Mouse (Mus musculus) neural tube, embryonic 13.5 days (tissue): ENCODE results near the gene Chd3. TPM values are rescaled to one million over a fixed set of nuclear protein-coding genes. Genes with fewer than 3 reads are reported as not detected.

Experiments used
- ATAC-seq: fragments of 200-750 bp; cut with Nextera tagmentation; 2 replicates; pipeline ENCODE4 v1.8.0; 2017; ENCODE audit warnings: low read depth, mild to moderate bottlenecking, moderate TSS enrichment, moderate library complexity
- H3K27ac ChIP-seq: fragments of 300-500 bp; sonication (generic); replicated peaks from 2 replicates; pipeline ENCODE4 v1.5.1; 2015; ENCODE audit warnings: moderate library complexity, mild to moderate bottlenecking, inconsistent platforms
- H3K27me3 ChIP-seq: fragments of 300-500 bp; sonication (generic); 2 replicates; pipeline ENCODE4 v1.6.1; 2015; ENCODE audit warnings: mild to moderate bottlenecking, inconsistent platforms
- H3K36me3 ChIP-seq: fragments of 300-500 bp; sonication (generic); 2 replicates; pipeline ENCODE4 v1.6.1; 2015; ENCODE audit warnings: mild to moderate bottlenecking, inconsistent platforms
- H3K4me1 ChIP-seq: fragments of 300-500 bp; sonication (generic); replicated peaks from 2 replicates; pipeline ENCODE4 v1.6.1; 2015; ENCODE audit warnings: inconsistent platforms
- H3K4me2 ChIP-seq: fragments of 300-500 bp; sonication (generic); 2 replicates; pipeline ENCODE4 v1.6.1; 2015; ENCODE audit warnings: inconsistent platforms, mild to moderate bottlenecking, moderate library complexity
- H3K4me3 ChIP-seq: fragments of 300-500 bp; sonication (generic); 2 replicates; pipeline ENCODE4 v1.5.1; 2015; ENCODE audit warnings: mild to moderate bottlenecking, inconsistent platforms
- H3K9ac ChIP-seq: fragments of 300-500 bp; sonication (generic); 2 replicates; pipeline ENCODE4 v1.6.1; 2015; ENCODE audit warnings: moderate library complexity, mild to moderate bottlenecking, inconsistent platforms
- H3K9me3 ChIP-seq: fragments of 300-500 bp; sonication (generic); 2 replicates; pipeline ENCODE4 v1.6.1; 2016; ENCODE audit warnings: inconsistent platforms
- WGBS: fragments of 180-500 bp; shearing (Covaris S2); methylation state at CpG from one replicate; pipeline ENCODE4 v1.1.7; 2015; 5-methylcytosine and 5-hydroxymethylcytosine counted together
- polyA plus RNA-seq: library from polyadenylated mRNA; unstranded; fragments of >200 nt; fragmentation: Nextera tagmentation; extraction: Ambion mirVana; gene quantifications from 2 replicates; pipeline ENCODE4 v1.2.1, GENCODE M21; 2015

The Chd3 gene
- polyA plus RNA-seq, 1 experiment from 2014 or later, result 84.6 TPM

DNA sequence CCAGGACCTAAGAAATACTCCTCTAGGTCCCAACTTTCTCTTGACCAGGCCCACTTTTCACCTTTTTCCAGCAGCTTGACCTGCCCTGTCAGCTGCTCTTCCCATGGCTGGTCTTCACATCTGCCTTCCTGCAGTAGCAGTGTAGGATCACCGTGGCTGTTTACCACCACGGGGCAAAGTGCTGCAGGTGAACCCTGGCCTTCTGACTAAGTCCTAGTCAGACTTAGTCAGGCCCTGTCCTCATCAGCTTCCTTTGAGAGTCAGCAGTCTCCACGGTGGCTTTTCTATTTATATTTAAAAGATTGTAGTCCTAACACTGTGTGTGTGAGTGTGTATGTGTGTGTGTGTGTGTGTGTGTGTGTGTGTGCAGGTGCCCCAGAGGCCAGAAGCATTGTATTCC, 8.6 kb upstream of the Chd3 start:
- WGBS, result 85% methylated on average over 3 of the region's 3 CpGs
- Histone ChIP-seq H3K36me3 (0 out of 2 replicates have a peak, but pooled peaks cover 16% of the 10 kb centered on the region), H3K27me3 (no peaks in the 10 kb centered on the region), H3K9ac (no peak overlapping the region), H3K9me3 (no peaks in the 10 kb centered on the region), H3K4me3 (no peak overlapping the region), H3K27ac (no peak overlapping the region), H3K4me2 (no peak overlapping the region), H3K4me1 (no peaks in the 10 kb centered on the region)
- ATAC-seq, result no peak

GRCm38 (mm10) chr11:69375646-69376045, 6.4 kb upstream of the Chd3 start:
- Histone ChIP-seq H3K27me3 (no peaks in the 10 kb centered on the region), H3K9ac (no peak overlapping the region), H3K36me3 (0 out of 2 replicates have a peak, but pooled peaks cover 20% of the 10 kb centered on the region), H3K4me1 (peaks cover 21% of the 10 kb centered on the region), H3K4me3 (no peak overlapping the region), H3K9me3 (no peaks in the 10 kb centered on the region), H3K27ac (no peak overlapping the region), H3K4me2 (no peak overlapping the region)
- no peak for ATAC-seq
- WGBS, result 83% methylated on average over 4 of the region's 4 CpGs

DNA sequence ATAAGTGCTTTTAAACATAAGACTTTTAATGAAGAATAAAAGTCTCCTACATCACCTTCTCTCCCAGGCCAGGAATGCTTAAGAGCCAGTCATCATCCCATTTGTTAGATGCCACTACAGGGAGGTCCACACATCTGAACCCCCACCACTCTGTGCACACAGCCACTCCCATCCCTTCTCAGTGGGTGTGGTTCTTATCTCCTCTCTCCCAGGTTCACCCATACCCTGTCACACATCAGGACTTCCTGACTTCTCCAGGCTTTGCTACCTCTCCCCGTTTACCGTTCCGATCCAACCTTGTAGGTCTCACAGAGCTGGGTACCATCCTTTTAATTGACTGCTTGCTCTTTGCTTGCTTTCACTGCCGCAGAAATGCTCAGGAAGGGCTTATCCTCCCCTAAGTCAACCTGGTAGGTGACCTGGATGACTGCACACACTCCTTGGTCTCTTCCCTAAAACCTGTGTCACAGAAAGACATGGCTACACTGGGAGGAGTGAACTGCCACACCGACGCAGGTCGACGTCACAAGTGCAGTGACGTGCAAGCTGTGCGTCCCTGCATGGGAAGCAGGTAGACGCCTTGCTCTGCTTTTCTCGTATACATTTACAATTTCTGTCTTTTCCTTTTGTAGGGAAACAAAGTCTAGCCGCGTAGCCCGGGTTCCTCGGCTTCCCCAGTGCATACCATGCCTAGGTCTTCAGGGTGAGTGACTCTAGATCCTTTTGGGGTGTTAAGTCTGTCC, 4.2 kb upstream of the Chd3 start:
- Histone ChIP-seq H3K27ac (no peak overlapping the region), H3K36me3 (0 out of 2 replicates have a peak, but pooled peaks cover 20% of the 10 kb centered on the region), H3K4me3 (no peak overlapping the region), H3K27me3 (no peaks in the 10 kb centered on the region), H3K4me2 (no peak overlapping the region), H3K9me3 (no peaks in the 10 kb centered on the region), H3K9ac (no peak overlapping the region), H3K4me1 (peaks cover 28% of the 10 kb centered on the region)
- 92% methylated on average over 16 of the region's 16 CpGs for WGBS
- no peak for ATAC-seq

DNA sequence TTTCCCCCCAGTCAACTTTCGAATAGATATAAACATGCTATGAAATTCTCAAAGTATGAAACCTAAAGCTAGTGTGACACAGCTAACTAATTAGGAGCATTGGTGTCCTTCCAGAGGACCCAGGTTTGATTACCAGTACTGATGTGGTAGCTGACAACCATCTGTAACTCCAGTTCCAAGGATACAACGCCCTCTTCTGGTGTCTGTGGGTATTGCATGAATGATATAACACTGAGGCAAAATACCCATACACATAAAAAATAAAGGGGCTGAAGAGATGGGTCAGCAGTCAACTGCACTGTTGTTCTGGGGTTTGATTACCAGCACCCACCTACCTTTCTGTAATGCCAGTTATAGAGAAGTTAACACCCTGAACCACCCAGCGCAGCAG, 3.6 kb upstream of the Chd3 start:
- Histone ChIP-seq H3K4me3 (no peak overlapping the region), H3K4me1 (peaks cover 33% of the 10 kb centered on the region), H3K36me3 (0 out of 2 replicates have a peak, but pooled peaks cover 20% of the 10 kb centered on the region), H3K27ac (peak overlapping the region; percentile 81; the same call in 1 of the 2 replicates), H3K4me2 (no peak overlapping the region), H3K9me3 (no peaks in the 10 kb centered on the region), H3K27me3 (no peaks in the 10 kb centered on the region), H3K9ac (peak overlapping the region; percentile 18; the same call in 1 of the 2 replicates)
- WGBS, result 65% methylated on average over 3 of the region's 3 CpGs
- ATAC-seq, result no peak

DNA sequence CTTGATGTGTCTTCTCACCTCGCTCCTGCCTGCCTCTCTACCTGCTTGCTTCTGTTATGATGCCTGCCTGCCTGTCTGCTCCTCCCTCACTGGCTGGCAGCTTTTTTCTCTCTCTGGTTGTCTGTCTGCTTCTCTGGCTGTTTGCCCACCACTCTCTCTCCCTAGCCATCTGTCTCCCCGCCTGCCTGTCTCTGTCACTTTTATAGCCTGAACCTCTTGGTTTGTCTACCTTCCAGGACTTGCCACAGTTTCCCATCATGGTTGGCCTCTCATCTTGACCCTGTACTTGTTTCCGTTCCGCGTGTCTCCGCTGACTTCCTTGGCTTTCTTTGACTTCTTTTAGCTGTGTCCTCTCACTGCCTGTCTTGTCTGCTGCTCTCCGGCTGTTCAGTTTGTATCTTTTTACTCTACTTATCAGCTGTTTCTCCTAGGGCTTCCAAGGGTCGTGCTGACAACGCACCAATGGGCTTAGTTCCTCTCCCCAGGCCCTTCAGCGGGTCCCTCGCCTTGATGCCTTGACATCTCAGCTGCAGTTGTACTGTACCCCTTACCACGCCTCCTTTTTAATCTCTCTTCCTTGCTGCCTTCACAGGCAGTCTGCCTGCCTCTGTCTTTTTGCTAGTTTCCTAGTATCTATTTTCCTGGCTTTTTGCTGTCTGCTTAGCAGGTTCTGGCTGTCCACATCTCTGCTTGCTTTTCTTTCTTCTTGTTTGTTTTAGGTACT, 3.0 kb upstream of the Chd3 start:
- no peak overlapping the region for H3K4me3 ChIP-seq
- WGBS, result 27% methylated on average over 12 of the region's 12 CpGs
- no peaks in the 10 kb centered on the region for H3K9me3 ChIP-seq
- H3K9ac ChIP-seq, result peak overlapping the region; percentile 18
- H3K27me3 ChIP-seq, result no peaks in the 10 kb centered on the region
- H3K36me3 ChIP-seq, result 0 out of 2 replicates have a peak, but pooled peaks cover 20% of the 10 kb centered on the region
- H3K4me1 ChIP-seq, result peaks cover 38% of the 10 kb centered on the region
- ATAC-seq, result 0 out of 2 replicates have a peak, but pooled peaks have one; percentile 9
- H3K27ac ChIP-seq, result peak overlapping the region; percentile 81
- H3K4me2 ChIP-seq, result peak overlapping the region; percentile 46

DNA sequence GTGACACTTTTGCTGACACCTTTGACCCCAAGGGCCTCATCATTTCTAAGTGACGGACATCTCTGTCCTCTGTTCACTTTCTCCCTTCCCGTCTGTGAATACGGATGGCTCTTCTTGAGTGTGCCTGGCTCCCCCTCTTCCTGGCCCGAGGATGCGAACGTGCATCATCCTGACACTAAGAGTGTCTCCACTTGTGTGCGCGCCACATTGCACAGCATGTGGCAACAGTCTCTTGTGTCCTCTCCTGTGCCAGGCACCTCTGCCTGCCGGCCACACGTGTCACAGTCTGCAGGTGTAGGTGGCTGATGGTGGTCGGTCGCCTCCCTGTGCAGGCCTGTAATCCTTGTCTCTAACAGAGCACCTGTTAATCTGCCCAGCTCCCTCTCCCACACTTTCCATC, 2.4 kb upstream of the Chd3 start:
- 15% methylated on average over 12 of the region's 12 CpGs for WGBS
- H3K36me3 ChIP-seq, result 0 out of 2 replicates have a peak, but pooled peaks cover 20% of the 10 kb centered on the region
- peak overlapping the region; percentile 81 for H3K27ac ChIP-seq
- H3K4me3 ChIP-seq, result peak overlapping the region; percentile 2; the same call in 1 of the 2 replicates
- no peak for ATAC-seq
- peak overlapping the region; percentile 53 for H3K9ac ChIP-seq
- no peaks in the 10 kb centered on the region for H3K9me3 ChIP-seq
- H3K4me1 ChIP-seq, result peaks cover 43% of the 10 kb centered on the region
- H3K27me3 ChIP-seq, result no peaks in the 10 kb centered on the region
- H3K4me2 ChIP-seq, result peak overlapping the region; percentile 46

DNA sequence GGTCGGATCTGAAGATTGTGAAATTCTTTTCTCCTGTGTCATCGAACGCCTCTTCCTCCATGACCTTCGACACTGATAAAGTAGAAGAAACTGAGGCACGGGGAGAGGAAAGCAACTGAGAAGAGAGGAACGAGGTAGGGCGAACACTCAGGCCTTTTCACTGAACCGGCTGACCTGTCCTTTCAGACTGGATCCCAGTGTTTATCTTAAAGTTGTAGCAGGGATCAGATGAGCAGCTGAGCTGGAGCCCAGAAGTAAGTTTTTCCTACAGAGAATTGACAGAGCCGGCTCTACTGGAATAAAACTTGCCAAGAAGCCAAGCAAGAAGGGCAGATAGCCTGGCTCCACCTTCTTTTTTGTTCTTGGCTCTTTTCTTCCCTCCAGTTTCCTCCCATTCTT, 1.6 kb upstream of the Chd3 start:
- Histone ChIP-seq H3K9me3 (no peaks in the 10 kb centered on the region), H3K36me3 (0 out of 2 replicates have a peak, but pooled peaks cover 20% of the 10 kb centered on the region), H3K27ac (peak overlapping the region; percentile 81), H3K4me2 (peak overlapping the region; percentile 46), H3K9ac (peak overlapping the region; percentile 53), H3K27me3 (no peaks in the 10 kb centered on the region), H3K4me1 (peaks cover 48% of the 10 kb centered on the region), H3K4me3 (peak overlapping the region; percentile 14)
- ATAC-seq, result no peak
- 6% methylated on average over 9 of the region's 9 CpGs for WGBS

DNA sequence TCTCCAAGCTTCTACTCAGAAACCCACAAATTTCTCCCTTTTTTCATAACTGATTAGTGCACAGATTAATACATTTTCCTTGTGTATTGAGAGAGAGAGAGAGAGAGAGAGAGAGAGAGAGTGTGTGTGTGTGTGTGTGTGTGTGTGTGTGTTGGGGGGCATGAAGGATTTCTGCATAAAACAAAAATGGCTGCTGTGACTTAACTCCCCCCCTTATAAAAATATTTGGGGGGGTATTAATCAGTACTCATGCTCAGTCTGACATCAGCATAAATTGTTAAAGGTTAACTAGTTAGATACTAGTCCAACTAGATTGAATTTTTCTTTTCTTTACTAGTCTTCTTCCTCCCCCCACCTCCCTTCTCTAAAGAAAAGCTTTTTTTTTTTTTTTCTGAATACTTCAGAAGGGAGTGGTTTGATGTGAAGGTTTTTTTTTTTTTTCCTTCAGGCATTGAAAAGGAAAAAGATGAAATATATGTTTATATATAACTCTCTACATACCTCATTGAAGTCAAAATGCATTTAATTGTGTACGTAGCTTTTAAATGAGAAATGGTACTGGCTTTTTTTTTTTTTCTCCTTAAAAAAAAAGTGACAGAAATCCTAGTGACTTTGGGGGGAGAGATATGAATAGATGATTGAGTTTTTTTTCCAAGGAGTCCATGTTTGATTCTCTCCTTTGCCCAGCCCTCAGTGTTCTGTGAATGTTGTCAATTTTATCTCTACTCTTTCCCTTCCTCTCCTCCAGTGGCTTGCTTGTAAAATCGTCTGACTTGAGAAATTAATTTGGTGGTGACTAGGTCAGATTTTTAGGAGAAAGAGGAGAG, 997 bp upstream of the Chd3 start:
- 0 out of 2 replicates have a peak, but pooled peaks cover 16% of the 10 kb centered on the region for H3K36me3 ChIP-seq
- H3K27ac ChIP-seq, result peak overlapping the region; percentile 100
- H3K27me3 ChIP-seq, result no peaks in the 10 kb centered on the region
- H3K4me1 ChIP-seq, result peaks cover 54% of the 10 kb centered on the region
- H3K9ac ChIP-seq, result peak overlapping the region; percentile 100
- peak overlapping the region; percentile 93 for H3K4me3 ChIP-seq
- WGBS, result 13% methylated on average over 2 of the region's 2 CpGs
- no peak for ATAC-seq
- peak overlapping the region; percentile 97 for H3K4me2 ChIP-seq
- no peaks in the 10 kb centered on the region for H3K9me3 ChIP-seq

- H3K27me3 ChIP-seq, result no peaks in the 10 kb centered on the region
- ATAC-seq, result no peak; the same call in 1 of the 2 replicates
- WGBS, result under 1% methylated on average over 66 of the region's 106 CpGs
These were observed 621 bp downstream of the Chd3 start for GRCm38 (mm10) chr11:69368356-69369214.

DNA sequence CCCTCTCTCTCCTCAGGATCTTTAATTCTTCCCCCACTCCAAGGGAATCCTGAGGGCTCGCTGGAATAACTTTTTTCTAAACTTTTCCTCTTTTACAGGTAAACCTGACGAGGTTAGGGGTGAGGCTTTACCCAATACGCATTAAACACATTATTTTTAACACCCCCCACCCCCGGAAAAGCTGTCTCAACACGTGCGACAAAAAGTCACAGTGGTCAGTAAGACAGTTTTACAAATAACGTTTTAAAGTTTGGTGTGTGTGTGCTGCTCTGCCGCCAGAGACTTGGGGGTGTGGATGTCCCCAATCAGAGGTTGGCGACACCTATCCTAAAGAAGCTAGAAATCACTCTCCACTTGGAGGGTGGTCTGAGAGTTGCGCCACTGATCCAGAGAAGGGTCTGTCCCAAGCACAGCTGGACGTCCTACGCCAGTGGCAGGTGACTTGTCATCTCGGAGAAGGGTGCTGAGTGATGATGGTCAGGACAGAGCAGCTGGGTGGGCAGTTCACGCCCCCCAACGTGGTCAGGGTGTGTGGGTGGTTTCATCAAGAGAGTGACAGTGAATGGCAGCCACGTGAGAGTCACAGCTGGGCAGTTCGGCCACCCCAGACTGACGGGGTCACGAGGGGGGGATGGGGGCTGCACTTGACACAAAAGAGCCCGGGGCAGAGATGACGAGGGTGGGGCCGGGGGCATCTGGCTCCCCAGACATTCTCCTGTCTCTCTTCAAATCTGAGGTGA, 1.4 kb downstream of the Chd3 start:
- no peak for ATAC-seq
- Histone ChIP-seq H3K9ac (peak overlapping the region; percentile 100), H3K36me3 (peaks cover 21% of the 10 kb centered on the region), H3K4me1 (peaks cover 72% of the 10 kb centered on the region), H3K27me3 (no peaks in the 10 kb centered on the region), H3K9me3 (no peaks in the 10 kb centered on the region), H3K4me2 (peak overlapping the region; percentile 97), H3K27ac (peak overlapping the region; percentile 100), H3K4me3 (peak overlapping the region; percentile 93)
- 2% methylated on average over 22 of the region's 22 CpGs for WGBS

More at GRCm38 (mm10) chr11:69368356-69369214, 621 bp downstream of the Chd3 start:
- H3K4me2 ChIP-seq, result peak overlapping the region; percentile 97
- H3K27ac ChIP-seq, result peak overlapping the region; percentile 100
- no peaks in the 10 kb centered on the region for H3K9me3 ChIP-seq
- H3K4me3 ChIP-seq, result peak overlapping the region; percentile 93
- H3K36me3 ChIP-seq, result peaks cover 19% of the 10 kb centered on the region
- peaks cover 70% of the 10 kb centered on the region for H3K4me1 ChIP-seq
- peak overlapping the region; percentile 100 for H3K9ac ChIP-seq
